Mouse (Mus musculus) embryonic fibroblast, embryonic 13.5 days (primary cell): ENCODE results near the gene Ube2e3.

Source experiments
- CTCF ChIP-seq: IDR thresholded peaks from 2 replicates; pipeline ENCODE4 v1.5.1; 2011; ENCODE audit warnings: mild to moderate bottlenecking, control low read depth, low read length, moderate library complexity, borderline replicate concordance; ENCODE audit not compliant: insufficient read depth
- POLR2A ChIP-seq: IDR thresholded peaks from 2 replicates; pipeline ENCODE4 v1.6.1; 2011; ENCODE audit warnings: low read depth, mild to moderate bottlenecking, control low read depth, low read length, moderate library complexity

DNA sequence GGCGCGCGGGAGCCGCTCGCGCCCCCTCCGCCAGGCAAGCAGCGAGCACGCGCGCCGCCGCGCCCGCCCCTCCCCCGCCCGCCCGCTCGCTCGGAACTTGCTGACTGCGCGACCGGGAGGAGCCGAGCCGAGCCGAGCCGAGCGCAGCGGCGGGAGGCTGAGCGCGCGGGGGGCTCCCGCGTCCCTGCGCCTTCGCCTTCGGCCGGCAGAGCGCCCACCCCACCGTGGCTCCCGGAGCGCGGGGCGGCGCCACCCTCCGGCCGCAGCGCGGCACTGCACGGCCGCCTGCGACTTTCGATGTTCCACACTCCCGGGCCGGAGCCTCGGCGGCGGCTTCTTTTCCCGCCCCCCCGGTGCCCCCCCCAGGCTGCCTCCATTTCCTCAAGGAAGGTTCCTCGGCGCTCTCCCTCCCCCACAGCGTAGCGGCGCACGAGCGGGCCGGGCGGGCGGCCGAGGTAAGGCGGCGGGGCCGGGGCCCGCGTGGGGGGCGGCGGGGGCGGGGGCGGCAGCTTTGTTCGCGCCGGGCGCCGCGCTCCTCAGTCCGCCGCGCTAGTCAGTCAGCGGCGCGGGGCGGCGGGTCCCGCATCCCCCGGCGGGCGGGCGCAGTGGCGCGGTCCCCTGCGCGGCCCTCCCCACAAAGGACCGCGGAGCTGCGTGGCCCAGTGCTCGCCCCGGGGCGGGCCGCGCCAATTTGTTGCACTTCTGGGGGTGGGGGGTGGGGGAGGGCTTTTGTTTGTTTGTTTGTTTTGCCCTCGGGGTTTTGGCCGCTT is 1.2 kb downstream of the Ube2e3 start:
- TF ChIP-seq CTCF (0 out of 2 replicates have a peak, but pooled peaks have one; percentile 10), POLR2A (peak; percentile 7; the same call in 1 of the 2 replicates)
